Mouse (Mus musculus) adrenal gland, adult 8-10 months (tissue): ENCODE results near the gene Dpagt1. TPM values are rescaled to one million over a fixed set of nuclear protein-coding genes. Genes with fewer than 3 reads are reported as not detected.

Source experiments
- microRNA-seq, 2 experiments: library from miRNA; unstranded; fragments of <30 nt; microRNA quantifications; one replicate each; pipeline ENCODE4 v1.2.0; 2022
- total RNA-seq, 4 experiments: library from RNA; stranded (reverse); gene quantifications; 2 replicates each; pipeline ENCODE4 v1.2.4; 2022

The Dpagt1 gene
- total RNA-seq, 4 experiments from 2014 or later, result 31.4 to 37.0 (median 34.8) TPM

Small RNA genes within 50 kb of the gene (microRNA-seq; reads per million reads assigned to microRNA genes)
- 0 to 0.18 reads per million in 2 experiments for gene Gm44335

Other genes starting within 250 kb of the Dpagt1 start
- gene Mfrp, start 224.3 kb upstream of the Dpagt1 start, total RNA-seq, result under 1 TPM in 2 of 4 experiments, not detected in 2; 0.10 to 0.31 TPM
- gene C1qtnf5, start 218.8 kb upstream of the Dpagt1 start, total RNA-seq, result 10 to 100 TPM; 13.7 to 22.0 (median 18.7) TPM
- 1 to 10 TPM in 1 of 4 experiments, under 1 TPM in 3; 0.20 to 1.1 (median 0.93) TPM for gene Gm49380, start 212.5 kb upstream of the Dpagt1 start, total RNA-seq
- gene Rnf26, start 212.5 kb upstream of the Dpagt1 start, total RNA-seq, result 10 to 100 TPM; 29.8 to 36.7 (median 31.5) TPM
- 10 to 100 TPM; 21.4 to 70.9 (median 38.2) TPM for gene Mcam, start 191.6 kb upstream of the Dpagt1 start, total RNA-seq
- gene Cbl, start 92.0 kb upstream of the Dpagt1 start, total RNA-seq, result 10 to 100 TPM; 30.4 to 52.9 (median 40.1) TPM
- 10 to 100 TPM in 2 of 4 experiments, 1 to 10 TPM in 2; 3.9 to 18.0 (median 7.9) TPM for gene Ccdc153, start 85.3 kb upstream of the Dpagt1 start, total RNA-seq
- gene Pdzd3, start 74.5 kb upstream of the Dpagt1 start, total RNA-seq, result under 1 TPM in 3 of 4 experiments, not detected in 1; 0.24 to 0.27 (median 0.25) TPM
- gene Nlrx1, start 57.4 kb upstream of the Dpagt1 start, total RNA-seq, result 10 to 100 TPM; 27.6 to 41.8 (median 34.2) TPM
- gene Abcg4, start 37.4 kb upstream of the Dpagt1 start, total RNA-seq, result 10 to 100 TPM; 39.3 to 51.3 (median 42.1) TPM
- 10 to 100 TPM; 20.3 to 44.4 (median 31.8) TPM for gene Hinfp, start 20.3 kb upstream of the Dpagt1 start, total RNA-seq
- 10 to 100 TPM; 42.6 to 60.5 (median 49.9) TPM for gene C2cd2l, start 5.7 kb upstream of the Dpagt1 start, total RNA-seq
- gene H2afx, start 8.7 kb downstream of the Dpagt1 start, total RNA-seq, result 10 to 100 TPM; 25.9 to 44.6 (median 31.7) TPM
- 100 to 1,000 TPM in 2 of 4 experiments, 10 to 100 TPM in 2; 82.8 to 122 (median 96.8) TPM for gene Hmbs, start 18.2 kb downstream of the Dpagt1 start, total RNA-seq
- 10 to 100 TPM; 78.0 to 91.8 (median 85.8) TPM for gene Vps11, start 35.7 kb downstream of the Dpagt1 start, total RNA-seq
- 100 to 1,000 TPM; 199 to 239 (median 228) TPM for gene Hyou1, start 53.5 kb downstream of the Dpagt1 start, total RNA-seq
- 10 to 100 TPM; 18.2 to 27.8 (median 23.5) TPM for gene Slc37a4, start 70.8 kb downstream of the Dpagt1 start, total RNA-seq
- 1,000 to 10,000 TPM; 1,115 to 1,314 (median 1,244) TPM for gene Rps25, start 81.1 kb downstream of the Dpagt1 start, total RNA-seq
- 100 to 1,000 TPM in 2 of 4 experiments, 10 to 100 TPM in 2; 86.0 to 116 (median 98.3) TPM for gene Trappc4, start 81.6 kb downstream of the Dpagt1 start, total RNA-seq
- gene Ccdc84, start 92.5 kb downstream of the Dpagt1 start, total RNA-seq, result 10 to 100 TPM; 14.9 to 29.6 (median 25.7) TPM
- not detected for gene Foxr1, start 115.1 kb downstream of the Dpagt1 start, total RNA-seq
- not detected for gene Upk2, start 129.0 kb downstream of the Dpagt1 start, total RNA-seq
- 10 to 100 TPM; 48.9 to 76.1 (median 66.7) TPM for gene Bcl9l, start 156.8 kb downstream of the Dpagt1 start, total RNA-seq
- gene Cxcr5, start 235.9 kb downstream of the Dpagt1 start, total RNA-seq, result under 1 TPM; 0.13 to 0.32 (median 0.18) TPM